Mouse (Mus musculus) splenic B cell, adult 2 months (primary cell): ENCODE measurements at regions not wholly inside any gene's neighbourhood (a gene's known extent, or its start where the extent isn't known, plus 50 kb on each side); places are given as distances from the start of the nearest gene placed in this dataset.
"Not testable (repeated sequence)": the region's sequence is repeated elsewhere in the genome, so short reads cannot be mapped to it uniquely, and the experiment has no call there.

Source experiments
- DNase-seq: peaks from one replicate; pipeline ENCODE4 v3.0.0-alpha.2; 2011; ENCODE audit warnings: low read depth, low spot score
- H3K27me3 ChIP-seq: 2 replicates; pipeline ENCODE4 v1.6.1; 2012; ENCODE audit warnings: mild to moderate bottlenecking, low read length, moderate library complexity, mixed read lengths; ENCODE audit not compliant: control insufficient read depth, poor library complexity, insufficient read depth, severe bottlenecking
- H3K36me3 ChIP-seq: 2 replicates; pipeline ENCODE4 v1.6.1; 2012; ENCODE audit warnings: mild to moderate bottlenecking, low read length, moderate library complexity, mixed read lengths; ENCODE audit not compliant: control insufficient read depth, poor library complexity, insufficient read depth, severe bottlenecking

- DNase-seq: no peak
- H3K27me3 ChIP-seq: no peaks in the 10 kb centered on the region
- H3K36me3 ChIP-seq: no peaks in the 10 kb centered on the region
These were observed 746.2 kb upstream of the Intu start for GRCm38 (mm10) chr3:39784901-39785300.

GRCm38 (mm10) chr3:39809586-39809985 is 721.5 kb upstream of the Intu start:
- no peaks in the 10 kb centered on the region for H3K27me3 ChIP-seq
- no peak for DNase-seq
- no peaks in the 10 kb centered on the region for H3K36me3 ChIP-seq

- Histone ChIP-seq H3K36me3 (no peaks in the 10 kb centered on the region), H3K27me3 (no peaks in the 10 kb centered on the region)
- no peak for DNase-seq
These were observed 716.3 kb upstream of the Intu start for GRCm38 (mm10) chr3:39814814-39815213.

GRCm38 (mm10) chr3:39830488-39831056 is 700.5 kb upstream of the Intu start:
- Histone ChIP-seq H3K36me3 (no peaks in the 10 kb centered on the region), H3K27me3 (no peaks in the 10 kb centered on the region)
- no peak for DNase-seq

- no peak for DNase-seq
- Histone ChIP-seq H3K36me3 (no peaks in the 10 kb centered on the region), H3K27me3 (no peaks in the 10 kb centered on the region)
These were observed 692.5 kb upstream of the Intu start for GRCm38 (mm10) chr3:39838377-39839145.

GRCm38 (mm10) chr3:39840946-39841345 is 690.1 kb upstream of the Intu start:
- DNase-seq: no peak

GRCm38 (mm10) chr3:39845123-39845522 is 686.0 kb upstream of the Intu start:
- no peak for DNase-seq
- no peaks in the 10 kb centered on the region for H3K27me3 ChIP-seq
- no peaks in the 10 kb centered on the region for H3K36me3 ChIP-seq

More at GRCm38 (mm10) chr3:39840946-39841345, 690.1 kb upstream of the Intu start:
- H3K27me3 ChIP-seq: no peaks in the 10 kb centered on the region
- no peaks in the 10 kb centered on the region for H3K36me3 ChIP-seq

- no peak for DNase-seq
- Histone ChIP-seq H3K27me3 (no peaks in the 10 kb centered on the region), H3K36me3 (no peaks in the 10 kb centered on the region)
These were observed 682.3 kb upstream of the Intu start for GRCm38 (mm10) chr3:39848829-39849228.

GRCm38 (mm10) chr3:39857214-39857839 is 673.8 kb upstream of the Intu start:
- DNase-seq: no peak
- Histone ChIP-seq H3K27me3 (no peaks in the 10 kb centered on the region), H3K36me3 (no peaks in the 10 kb centered on the region)

- H3K36me3 ChIP-seq, DNase-seq, H3K27me3 ChIP-seq: not testable (repeated sequence)
These were observed 655.0 kb upstream of the Intu start for GRCm38 (mm10) chr3:39876046-39876445.

- DNase-seq: no peak
- H3K27me3 ChIP-seq: no peaks in the 10 kb centered on the region
- no peaks in the 10 kb centered on the region for H3K36me3 ChIP-seq
These were observed 646.7 kb upstream of the Intu start for GRCm38 (mm10) chr3:39884370-39884769.

GRCm38 (mm10) chr3:39888376-39888775 is 642.7 kb upstream of the Intu start:
- DNase-seq: no peak
- Histone ChIP-seq H3K27me3 (no peaks in the 10 kb centered on the region), H3K36me3 (no peaks in the 10 kb centered on the region)

- no peaks in the 10 kb centered on the region for H3K27me3 ChIP-seq
- DNase-seq: no peak
- H3K36me3 ChIP-seq: no peaks in the 10 kb centered on the region
These were observed 641.9 kb upstream of the Intu start for GRCm38 (mm10) chr3:39889222-39889621.

- DNase-seq: no peak
- Histone ChIP-seq H3K36me3 (no peaks in the 10 kb centered on the region), H3K27me3 (no peaks in the 10 kb centered on the region)
These were observed 632.1 kb upstream of the Intu start for GRCm38 (mm10) chr3:39898961-39899360.

GRCm38 (mm10) chr3:39900207-39900606 is 630.9 kb upstream of the Intu start:
- no peaks in the 10 kb centered on the region for H3K27me3 ChIP-seq
- H3K36me3 ChIP-seq: no peaks in the 10 kb centered on the region
- no peak for DNase-seq
